Mouse (Mus musculus) MEL-GATA-1-ER (cell line): Measurements from ENCODE around the gene Calm1.

Source experiments
- DNase-seq: peaks from one replicate; pipeline ENCODE4 v3.0.0-alpha.2; 2012; ENCODE audit warnings: low read depth; ENCODE audit errors: extremely low read depth

Gene Calm1

GRCm38 (mm10) chr12:100198967-100199660 is at the start of gene Calm1:
Gene Calm1, plus strand, starts transcription at chr12:100199435.
- DNase-seq: peak; percentile 79

GRCm38 (mm10) chr12:100152466-100152865 is 46.8 kb upstream of the Calm1 start:
- no peak for DNase-seq

- peak; percentile 97 for DNase-seq
These were observed 39.8 kb upstream of the Calm1 start, which contains the start of gene Nrde2 for GRCm38 (mm10) chr12:100159261-100159975. Gene Nrde2, minus strand, starts transcription at chr12:100159653.

GRCm38 (mm10) chr12:100164991-100165500 is 34.2 kb upstream of the Calm1 start:
- no peak for DNase-seq

GRCm38 (mm10) chr12:100166177-100166576 is 33.1 kb upstream of the Calm1 start:
- no peak for DNase-seq

- no peak for DNase-seq
These were observed 32.3 kb upstream of the Calm1 start for GRCm38 (mm10) chr12:100166939-100167338.

GRCm38 (mm10) chr12:100167502-100167901 is 31.7 kb upstream of the Calm1 start:
- no peak for DNase-seq

GRCm38 (mm10) chr12:100167931-100168871 is 31.0 kb upstream of the Calm1 start:
- no peak for DNase-seq

GRCm38 (mm10) chr12:100172481-100172880 is 26.8 kb upstream of the Calm1 start:
- no peak for DNase-seq

GRCm38 (mm10) chr12:100176469-100177056 is 22.7 kb upstream of the Calm1 start:
- no peak for DNase-seq

- no peak for DNase-seq
These were observed 20.3 kb upstream of the Calm1 start for GRCm38 (mm10) chr12:100178898-100179440.

- no peak for DNase-seq
These were observed 18.4 kb upstream of the Calm1 start for GRCm38 (mm10) chr12:100180802-100181201.

- DNase-seq: peak; percentile 11
These were observed 16.6 kb upstream of the Calm1 start for GRCm38 (mm10) chr12:100182676-100183075.

- DNase-seq: peak; percentile 88
These were observed 15.3 kb upstream of the Calm1 start for GRCm38 (mm10) chr12:100183970-100184369.

GRCm38 (mm10) chr12:100184976-100185375 is 14.3 kb upstream of the Calm1 start:
- DNase-seq: peak; percentile 35

GRCm38 (mm10) chr12:100185897-100186296 is 13.3 kb upstream of the Calm1 start:
- peak; percentile 46 for DNase-seq

- DNase-seq: peak; percentile 43
These were observed 12.9 kb upstream of the Calm1 start for GRCm38 (mm10) chr12:100186376-100186775.

GRCm38 (mm10) chr12:100187013-100187755 is 12.1 kb upstream of the Calm1 start:
- DNase-seq: peak; percentile 98

GRCm38 (mm10) chr12:100187756-100188430 is 11.3 kb upstream of the Calm1 start:
- peak; percentile 27 for DNase-seq
